Mouse (Mus musculus) naive thymus-derived CD4-positive, alpha-beta T cell, adult 5 months (primary cell): ENCODE results near the gene Gm14525. TPM values are rescaled to one million over a fixed set of nuclear protein-coding genes. Genes with fewer than 3 reads are reported as not detected.

Experiments
- polyA plus RNA-seq: library from polyadenylated mRNA; unstranded; fragments of 100-300 nt; shearing (Covaris generic); gene quantifications from one replicate; pipeline ENCODE4 v1.2.1, GENCODE M21; 2017

Gm14525 gene
- polyA plus RNA-seq, result not detected

DNA sequence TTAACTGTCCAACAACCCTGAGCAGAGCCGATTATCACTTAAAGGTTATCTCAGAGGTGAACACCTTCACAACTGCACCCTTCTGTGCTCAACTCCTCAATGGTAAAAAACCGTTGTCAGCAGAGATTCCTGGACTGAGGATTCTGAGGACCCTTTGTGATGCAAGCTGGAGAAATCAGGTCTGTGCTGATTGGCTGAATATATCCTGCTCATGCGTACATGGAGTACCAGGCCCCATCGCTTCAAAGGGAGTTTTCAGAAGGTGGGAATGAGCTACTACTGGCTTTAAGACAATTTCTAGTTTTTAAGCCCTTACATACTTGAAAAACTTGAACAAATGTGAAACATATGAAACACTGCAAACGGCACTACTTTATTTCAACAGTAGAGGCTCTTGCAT, at the start of gene Gm14525:
Gm14525 (minus strand) TSS at position 101 of the 400 bp plus-strand sequence.

Other genes with a start within 250 kb of the Gm14525 start
- gene Slx, start 157.1 kb downstream of the Gm14525 start, polyA plus RNA-seq, result not detected
- not detected for gene Gm6121, start 233.1 kb upstream of the Gm14525 start, polyA plus RNA-seq